Mouse (Mus musculus): ENCODE data around the gene Ppp2ca. TPM values are rescaled to one million over a fixed set of nuclear protein-coding genes. Genes with fewer than 3 reads are reported as not detected.
"Not testable (repeated sequence)": the region's sequence is repeated elsewhere in the genome, so short reads cannot be mapped to it uniquely, and the experiment has no call there.

The Ppp2ca gene
- total RNA-seq, 2 experiments from 2014 or later = 57.7 to 64.9 TPM

- no peak for DNase-seq (ENCODE audit: low spot score in 2 of 2)
Observed at GRCm38 (mm10) chr11:52129621-52130450, 31.4 kb downstream of the Ppp2ca start.

GRCm38 (mm10) chr11:52130451-52131068 lies 32.1 kb downstream of the Ppp2ca start:
- no peak for DNase-seq (ENCODE audit: low spot score in 2 of 2)

- not testable (repeated sequence) for DNase-seq (ENCODE audit: low spot score in 2 of 2)
Observed at GRCm38 (mm10) chr11:52143675-52144074, 45.2 kb downstream of the Ppp2ca start.

GRCm38 (mm10) chr11:52145428-52145827 lies 46.9 kb downstream of the Ppp2ca start, which contains the start of gene Olfr1373:
TSS of gene Olfr1373 (minus strand) at chr11:52145528.
- DNase-seq (ENCODE audit: low spot score in 2 of 2) = not testable (repeated sequence)

- no peak for DNase-seq (ENCODE audit: low spot score in 2 of 2)
Observed at GRCm38 (mm10) chr11:52163926-52164325, 65.4 kb downstream of the Ppp2ca start.

GRCm38 (mm10) chr11:52167126-52167525 lies 68.6 kb downstream of the Ppp2ca start:
- no peak for DNase-seq (ENCODE audit: low spot score in 2 of 2)

GRCm38 (mm10) chr11:52167901-52168302 lies 69.4 kb downstream of the Ppp2ca start:
- not testable (repeated sequence) for DNase-seq (ENCODE audit: low spot score in 2 of 2)

- no peak for DNase-seq (ENCODE audit: low spot score in 2 of 2)
Observed at GRCm38 (mm10) chr11:52168461-52168860, 70.0 kb downstream of the Ppp2ca start.

Small RNA genes lying within 50 kb of the gene (microRNA-seq; reads per million reads assigned to microRNA genes)
- not detected for gene Gm24157
- 2.1 reads per million, percentile 2 among the genes with 10 or more reads in this experiment for gene Mir3061

Other genes starting within 250 kb of the Ppp2ca start
- 1 to 10 TPM; 2.1 to 2.2 TPM for gene Jade2, start 241.0 kb upstream of the Ppp2ca start, total RNA-seq (2021)
- gene Cdkn2aipnl, start 131.0 kb upstream of the Ppp2ca start, total RNA-seq (2021) = 10 to 100 TPM; 25.7 to 26.7 TPM
- gene Ube2b, start 97.9 kb upstream of the Ppp2ca start, total RNA-seq (2021) = 100 to 1,000 TPM; 190 to 225 TPM
- 10 to 100 TPM; 11.1 to 14.0 TPM for gene Cdkl3, start 94.5 kb upstream of the Ppp2ca start, total RNA-seq (2021)
- not detected for gene Olfr1373, start 46.8 kb downstream of the Ppp2ca start, total RNA-seq (2021)
- not detected for gene Olfr1371, start 115.3 kb downstream of the Ppp2ca start, total RNA-seq (2021)
- 100 to 1,000 TPM; 234 to 243 TPM for gene Skp1a, start 133.3 kb downstream of the Ppp2ca start, total RNA-seq (2021)
- gene Tcf7, start 184.3 kb downstream of the Ppp2ca start, total RNA-seq (2021) = 1 to 10 TPM; 2.5 to 4.1 TPM